Mouse (Mus musculus) left cerebral cortex, postnatal 4 days (tissue): ENCODE measurements at regions not wholly inside any gene's neighbourhood (a gene's known extent, or its start where the extent isn't known, plus 50 kb on each side); places are given as distances from the start of the nearest gene placed in this dataset.

Experiments used
- DNase-seq: peaks from one replicate; pipeline ENCODE4 v3.0.0-alpha.2; 2022
- intact Hi-C: fragments of 180-260 bp; cut with DNase I; formaldehyde crosslinking; loops from one replicate; pipeline ENCODE4 v1.15.1; 2025

GRCm38 (mm10) chr2:56083226-56083625 is 647.5 kb downstream of the Kcnj3 start:
- intact Hi-C loops, result no loop called here
- DNase-seq, result no peak

DNA sequence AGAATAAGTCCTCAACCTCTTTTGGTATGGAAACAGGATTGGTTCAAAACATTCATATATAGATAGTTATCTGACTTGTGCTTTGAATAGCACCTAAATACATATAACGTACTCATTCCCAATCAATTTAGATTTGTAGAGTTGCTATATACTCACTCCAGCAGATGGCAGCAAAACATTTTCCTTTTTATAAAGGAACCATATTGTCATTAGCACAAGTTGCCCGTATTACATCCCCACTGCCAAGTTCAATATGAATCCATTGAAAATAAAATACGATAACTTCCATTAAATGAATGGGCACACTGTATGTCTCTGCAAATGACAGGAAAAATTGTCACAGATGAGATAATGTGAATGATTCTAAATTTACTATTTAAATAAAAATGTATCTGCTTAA is 673.8 kb downstream of the Kcnj3 start:
- intact Hi-C loops, result no loop called here
- DNase-seq, result no peak

- intact Hi-C loops, result loop anchor here (5.0 kb wide), 1 partner anchor 1722 kb away; no protein-coding TSS in a partner anchor
- no peak for DNase-seq
Observed at GRCm38 (mm10) chr2:56109975-56110374, 674.2 kb downstream of the Kcnj3 start.

DNA sequence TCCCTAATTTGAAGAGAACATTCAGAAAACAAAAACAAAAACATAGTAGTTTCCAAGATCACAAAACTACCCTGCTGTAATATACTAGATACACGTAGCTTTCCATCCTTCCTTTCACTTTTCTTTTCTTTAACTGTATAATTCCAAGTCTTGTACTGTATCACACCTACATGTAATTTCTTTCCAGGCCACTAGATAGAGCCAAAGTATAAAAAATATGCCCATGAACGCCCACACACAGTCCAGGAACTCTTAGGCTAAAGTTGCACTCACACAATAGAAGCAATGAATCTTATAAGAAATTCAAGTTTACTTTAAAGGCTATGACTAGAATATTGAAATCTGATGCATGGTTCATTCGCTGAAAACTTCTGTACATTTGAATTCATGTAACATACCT is 678.7 kb downstream of the Kcnj3 start:
- intact Hi-C loops, result loop anchor here (5.0 kb wide), 1 partner anchor 1718 kb away; no protein-coding TSS in a partner anchor
- no peak for DNase-seq

DNA sequence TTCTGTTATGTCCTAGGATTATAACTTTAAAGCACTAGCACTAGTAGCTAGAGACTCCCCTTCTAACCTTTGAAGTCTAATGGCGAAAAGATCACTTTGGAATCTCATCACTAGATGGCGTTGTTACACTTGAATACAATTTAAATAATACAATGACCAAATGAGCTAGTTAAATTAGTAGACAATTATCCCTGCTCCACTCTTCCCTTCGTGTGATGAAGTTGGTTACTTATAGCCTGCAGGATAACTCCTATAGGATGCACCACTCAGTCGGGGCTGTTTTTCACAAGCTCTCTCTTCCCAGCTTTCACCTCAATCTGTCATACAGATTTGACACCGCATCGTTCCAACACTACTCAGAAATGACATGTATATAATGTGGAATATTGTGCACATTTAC is 683.6 kb downstream of the Kcnj3 start:
- intact Hi-C loops, result loop anchor here (5.0 kb wide), 2 partner anchors 998 to 1798 kb away; no protein-coding TSS in a partner anchor
- no peak for DNase-seq

- intact Hi-C loops, result no loop called here
- no peak for DNase-seq
Observed at GRCm38 (mm10) chr2:56147107-56147615, 711.4 kb downstream of the Kcnj3 start.

DNA sequence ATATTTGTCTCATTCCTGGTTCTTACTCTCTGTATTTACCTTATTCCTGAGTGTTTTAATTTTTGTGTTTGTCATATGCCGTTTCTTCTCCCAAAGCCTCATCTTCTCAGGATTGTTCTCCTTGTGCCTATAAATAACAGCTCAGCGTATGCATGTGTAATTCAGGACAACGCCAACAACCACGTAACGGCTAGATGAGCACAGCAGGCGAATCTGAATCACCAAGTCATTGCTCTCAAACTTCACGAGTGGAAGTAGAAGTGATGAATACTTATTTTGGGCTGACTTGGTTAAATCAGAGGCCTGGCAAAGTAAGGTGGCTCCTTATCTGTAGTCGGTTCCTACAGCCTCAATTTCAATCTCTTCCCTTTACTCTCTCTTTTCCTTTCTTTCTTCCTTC is 760.7 kb downstream of the Kcnj3 start:
- no peak for DNase-seq
- intact Hi-C loops, result no loop called here

GRCm38 (mm10) chr2:56227476-56227875 is 791.7 kb downstream of the Kcnj3 start:
- DNase-seq, result peak; percentile 36
- intact Hi-C loops, result no loop called here

- intact Hi-C loops, result no loop called here
- no peak for DNase-seq
Observed at GRCm38 (mm10) chr2:56233042-56233441, 797.3 kb downstream of the Kcnj3 start.

DNA sequence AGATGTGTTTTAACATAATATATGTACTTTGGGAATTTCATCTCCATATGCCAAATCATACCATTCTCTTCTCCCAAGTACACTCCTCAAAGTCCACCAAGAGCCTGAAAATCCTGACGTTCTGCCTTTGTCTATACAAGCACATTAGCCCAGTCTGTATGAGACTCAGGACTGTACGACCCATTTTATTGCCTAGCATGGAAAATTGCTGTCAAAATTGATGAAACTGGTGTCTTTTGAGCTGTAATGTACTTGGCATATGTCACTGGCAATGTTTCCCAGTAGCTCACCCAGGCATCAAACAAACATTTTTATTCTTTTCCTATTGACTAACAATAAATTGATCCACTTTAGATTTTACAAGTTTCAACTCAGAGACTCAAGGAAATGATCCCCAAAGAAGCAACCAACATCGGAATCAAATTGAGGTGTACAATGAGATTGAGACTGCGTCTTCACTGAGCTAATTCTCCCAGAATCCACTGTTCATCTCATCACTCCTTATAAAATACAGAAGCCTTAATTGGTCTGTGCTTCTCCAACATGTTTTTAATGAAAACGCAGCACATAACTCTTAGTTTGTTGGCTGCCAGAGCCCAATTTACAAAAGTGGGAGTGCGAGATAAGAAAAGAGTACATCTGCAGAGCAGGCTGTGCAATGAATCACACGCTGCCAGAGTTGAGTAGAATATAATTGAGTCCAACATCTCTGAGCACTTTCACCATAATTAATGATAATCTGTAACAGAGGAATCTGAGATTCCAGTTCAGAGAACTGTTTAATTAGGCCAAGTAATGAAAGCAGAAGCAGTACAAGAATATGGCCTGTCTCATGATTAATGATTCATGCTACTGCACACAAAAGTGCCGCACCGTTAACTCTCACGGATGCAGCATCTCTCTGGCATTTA is 821.5 kb downstream of the Kcnj3 start:
- no peak for DNase-seq
- intact Hi-C loops, result no loop called here

DNA sequence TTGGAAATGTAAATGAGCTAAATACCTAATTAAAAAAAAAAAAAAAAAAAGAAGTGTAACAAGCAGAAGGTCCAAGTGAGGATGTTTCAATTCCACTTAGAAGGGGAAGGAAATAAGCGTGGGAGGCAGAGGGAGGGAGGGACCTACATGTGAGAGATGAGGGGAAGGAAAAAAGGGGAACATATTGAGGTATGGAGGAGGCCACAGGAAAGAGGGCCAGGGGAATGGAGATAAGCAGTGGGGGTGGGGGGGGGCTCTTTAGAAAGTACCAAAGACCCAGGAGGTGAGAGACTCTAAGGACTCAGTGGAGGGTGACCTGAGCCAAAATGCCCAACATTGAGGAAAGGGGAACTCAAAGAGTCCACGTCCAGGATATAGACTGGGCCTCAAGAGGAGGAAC is 818.9 kb downstream of the Nr4a2 start:
- DNase-seq, result no peak
- intact Hi-C loops, result no loop called here

- intact Hi-C loops, result no loop called here
- DNase-seq, result no peak
Observed at GRCm38 (mm10) chr2:56321692-56322091, 802.1 kb downstream of the Nr4a2 start.

- intact Hi-C loops, result no loop called here
- DNase-seq, result no peak
Observed at GRCm38 (mm10) chr2:56322508-56322907, 801.3 kb downstream of the Nr4a2 start.

DNA sequence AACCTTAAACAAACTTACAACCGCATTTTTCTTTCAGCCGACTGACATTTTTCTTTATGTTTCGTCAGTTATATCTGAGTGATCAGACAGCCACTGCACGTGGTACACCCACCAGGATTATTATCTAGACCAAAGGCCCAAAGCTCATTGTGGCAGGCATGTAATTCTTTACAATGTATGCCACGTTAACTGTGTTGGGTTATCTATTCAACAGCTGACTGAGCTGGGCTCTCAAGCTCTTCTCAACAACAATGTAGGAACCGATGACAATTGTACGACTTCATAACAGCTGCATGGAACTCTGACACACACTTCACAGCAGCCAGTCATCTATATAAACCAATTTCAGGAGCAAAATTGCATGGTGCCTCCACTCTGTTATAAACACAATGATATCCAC is 787.8 kb downstream of the Nr4a2 start:
- intact Hi-C loops, result no loop called here
- DNase-seq, result no peak

- intact Hi-C loops, result no loop called here
- no peak for DNase-seq
Observed at GRCm38 (mm10) chr2:56364065-56364464, 759.7 kb downstream of the Nr4a2 start.
